Mouse (Mus musculus): ENCODE results near the gene Smpd3.

Gene Smpd3

DNA sequence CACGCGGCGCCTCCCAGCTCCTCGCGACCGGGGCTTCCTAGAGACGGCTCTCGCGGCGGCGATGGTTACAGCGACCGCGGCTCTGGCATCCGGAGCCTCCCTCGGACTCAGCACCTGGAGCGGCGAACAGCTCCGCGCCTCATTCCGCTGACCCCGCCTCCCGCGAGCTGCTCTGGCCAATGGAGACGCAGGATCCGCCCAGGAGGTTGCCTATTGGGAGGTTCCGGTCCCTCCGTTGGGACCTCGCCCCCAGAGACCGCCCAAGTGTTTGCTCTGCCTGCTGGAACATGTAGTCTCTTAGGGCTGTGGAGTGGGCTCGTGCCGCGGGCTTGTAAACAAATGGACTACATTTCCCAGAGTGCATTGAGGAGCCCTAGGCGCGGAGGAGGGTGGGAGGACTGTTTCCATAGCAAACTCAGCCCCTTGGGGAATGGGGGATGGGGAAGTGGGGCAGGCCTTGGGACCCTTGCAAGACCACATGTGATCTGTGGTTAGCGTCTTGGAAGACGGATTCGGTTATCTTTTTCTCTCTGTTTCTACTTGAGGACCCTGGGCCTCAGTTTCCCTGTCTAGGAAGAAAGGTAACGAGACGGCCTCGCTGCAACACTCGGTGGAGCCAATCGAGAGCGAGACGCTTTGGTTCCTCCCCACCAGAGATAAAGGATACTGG, at the start of gene Smpd3:
Gene Smpd3 (minus strand): TSS at position 137 of the 670 bp plus-strand sequence.
- peak; percentile 91 for DNase-seq (ENCODE audit: low read depth)

GRCm38 (mm10) chr8:106381026-106381425, 43.2 kb upstream of the Smpd3 start:
- DNase-seq (ENCODE audit: low read depth): no peak

- DNase-seq (ENCODE audit: low read depth): peak; percentile 5
These were observed 41.6 kb upstream of the Smpd3 start for GRCm38 (mm10) chr8:106379357-106379756.

GRCm38 (mm10) chr8:106378501-106379048, 40.8 kb upstream of the Smpd3 start:
- DNase-seq (ENCODE audit: low read depth): no peak

DNA sequence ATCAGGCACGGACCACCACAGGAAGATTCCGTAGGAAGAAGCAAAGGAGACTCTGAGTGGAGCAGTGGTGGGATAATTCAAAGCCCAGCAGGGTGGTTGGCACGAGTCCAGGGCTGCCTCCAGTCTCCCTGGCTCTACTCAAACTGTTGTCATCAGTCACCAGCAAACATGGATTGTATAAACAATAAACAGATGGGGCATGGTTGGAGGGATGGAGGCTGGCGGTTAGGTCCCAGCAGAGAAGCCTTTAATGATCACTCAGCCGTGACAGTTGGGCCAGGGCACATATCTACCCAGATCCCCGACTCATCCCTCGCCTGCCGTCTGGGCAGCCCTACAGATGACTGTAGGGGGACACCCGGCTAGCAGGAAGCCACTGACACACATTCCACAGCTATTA, 39.1 kb upstream of the Smpd3 start:
- no peak for DNase-seq (ENCODE audit: low read depth)

DNA sequence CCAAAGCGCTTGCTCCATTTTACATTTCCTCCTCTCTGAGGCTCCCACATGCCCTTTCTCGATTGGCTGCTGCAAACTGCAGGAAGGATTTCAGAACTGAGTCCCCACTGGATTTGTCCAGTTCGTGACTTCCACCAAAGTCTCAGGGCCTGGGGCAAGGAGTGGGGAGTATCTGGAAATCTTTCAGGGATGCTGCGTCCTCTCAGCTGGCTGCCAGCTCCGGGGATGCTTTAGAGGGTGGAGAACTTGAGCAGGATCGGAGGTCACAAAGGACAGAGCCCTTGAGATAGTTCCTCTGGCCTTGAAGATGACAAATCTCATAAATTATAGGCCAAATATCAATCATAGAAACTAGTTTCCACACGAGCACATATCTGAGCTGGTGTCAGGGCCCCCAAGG, 38.2 kb upstream of the Smpd3 start:
- DNase-seq (ENCODE audit: low read depth): no peak

- no peak for DNase-seq (ENCODE audit: low read depth)
These were observed 31.3 kb upstream of the Smpd3 start for GRCm38 (mm10) chr8:106369069-106369468.

GRCm38 (mm10) chr8:106368501-106368900, 30.7 kb upstream of the Smpd3 start:
- DNase-seq (ENCODE audit: low read depth): peak; percentile 3

GRCm38 (mm10) chr8:106364837-106365236, 27.0 kb upstream of the Smpd3 start:
- no peak for DNase-seq (ENCODE audit: low read depth)

DNA sequence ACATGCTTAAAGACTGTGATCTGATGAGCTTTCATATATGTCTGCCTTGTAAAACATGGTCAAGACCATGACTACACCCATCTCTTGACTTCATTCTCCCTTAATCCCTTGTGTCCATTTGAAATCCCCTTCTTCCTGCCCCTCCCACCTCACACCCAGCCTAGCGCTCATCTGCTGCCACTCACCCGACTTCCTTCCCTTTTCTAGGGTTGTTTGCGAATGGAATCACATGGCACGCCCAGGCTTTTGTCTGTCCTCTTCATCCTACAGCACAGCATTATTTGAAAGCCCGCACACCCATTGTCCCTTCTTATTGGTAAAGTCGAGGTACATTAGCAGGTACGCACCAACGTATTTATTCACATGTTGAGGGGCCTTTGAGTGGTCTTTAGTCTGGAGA, 26.5 kb upstream of the Smpd3 start:
- DNase-seq (ENCODE audit: low read depth): no peak

GRCm38 (mm10) chr8:106363321-106363720, 25.5 kb upstream of the Smpd3 start:
- no peak for DNase-seq (ENCODE audit: low read depth)

DNA sequence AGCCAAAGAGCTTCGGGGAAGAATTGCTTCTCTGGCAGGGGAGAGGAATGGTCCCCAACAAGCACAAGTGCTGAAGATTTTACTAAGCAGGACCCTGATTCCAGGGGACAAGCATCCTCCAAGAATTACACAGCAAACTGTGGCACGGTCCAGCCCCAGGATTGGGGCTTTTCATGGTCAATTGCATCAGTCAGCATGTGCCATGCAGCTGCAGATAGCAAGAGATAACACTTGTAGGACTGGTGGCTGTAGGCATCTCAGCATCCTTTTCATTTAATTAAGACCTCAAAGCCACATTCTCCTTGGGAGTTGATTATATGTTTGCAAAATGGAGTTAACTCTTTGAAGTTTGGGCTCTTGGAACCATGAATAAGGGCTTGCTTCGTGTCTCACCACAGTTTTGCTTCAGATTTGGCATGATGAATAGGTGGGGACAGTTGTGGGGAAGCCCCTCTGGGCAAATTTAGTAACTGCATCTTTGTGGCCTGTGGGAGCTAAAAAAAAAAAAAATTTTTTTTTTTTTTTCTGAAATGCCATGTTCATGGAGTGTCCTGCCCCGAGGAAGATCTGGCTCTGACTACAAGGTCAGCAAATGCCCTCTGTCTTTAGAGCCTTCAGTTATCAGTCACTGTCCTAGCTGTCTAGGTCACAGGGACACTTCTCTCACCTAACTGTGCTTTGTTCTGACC, 22.0 kb upstream of the Smpd3 start:
- DNase-seq (ENCODE audit: low read depth): no peak

DNA sequence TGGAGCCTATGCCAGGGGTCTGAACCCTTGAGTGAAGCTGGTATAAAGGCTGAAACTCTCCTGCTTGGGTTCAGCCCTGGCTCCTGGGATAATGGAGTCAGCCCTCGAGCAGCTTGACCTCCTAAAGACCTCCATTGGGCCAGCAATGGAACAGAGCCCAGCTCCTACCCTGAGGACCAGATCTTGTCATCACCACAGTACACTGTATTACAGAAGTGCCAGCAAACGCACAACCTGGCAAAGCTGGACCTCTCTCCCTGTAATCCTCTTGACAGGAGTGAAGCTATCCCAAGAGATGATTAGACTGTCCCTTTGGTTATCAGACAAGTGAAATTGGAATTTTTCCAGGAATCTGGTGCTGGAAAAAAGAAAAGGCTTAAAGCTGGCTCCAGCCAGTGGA, 13.3 kb upstream of the Smpd3 start:
- no peak for DNase-seq (ENCODE audit: low read depth)

- DNase-seq (ENCODE audit: low read depth): no peak
These were observed 11.6 kb upstream of the Smpd3 start for GRCm38 (mm10) chr8:106349398-106349797.

DNA sequence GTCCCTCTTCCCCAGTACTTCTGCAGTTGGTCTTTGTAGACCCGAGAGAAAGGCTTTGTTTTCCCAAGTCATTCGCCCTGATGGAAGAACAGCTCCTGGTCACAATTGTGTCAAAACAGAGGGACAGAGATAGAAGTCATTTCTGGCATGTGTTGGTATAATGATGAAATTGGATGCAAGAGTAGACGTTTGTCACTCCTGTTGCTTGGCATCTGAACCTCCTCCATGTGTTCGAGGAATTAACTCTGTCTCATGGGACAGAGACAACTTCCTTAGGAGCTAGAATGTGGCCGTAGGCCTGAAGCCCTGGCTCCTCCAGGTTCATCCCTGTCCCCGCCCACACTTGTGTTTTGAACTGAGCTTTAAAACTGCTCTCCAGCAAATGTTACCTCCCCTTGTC, 8.3 kb upstream of the Smpd3 start:
- DNase-seq (ENCODE audit: low read depth): no peak

GRCm38 (mm10) chr8:106343471-106343870, 5.7 kb upstream of the Smpd3 start:
- DNase-seq (ENCODE audit: low read depth): no peak

GRCm38 (mm10) chr8:106342828-106343227, 5.0 kb upstream of the Smpd3 start:
- no peak for DNase-seq (ENCODE audit: low read depth)

DNA sequence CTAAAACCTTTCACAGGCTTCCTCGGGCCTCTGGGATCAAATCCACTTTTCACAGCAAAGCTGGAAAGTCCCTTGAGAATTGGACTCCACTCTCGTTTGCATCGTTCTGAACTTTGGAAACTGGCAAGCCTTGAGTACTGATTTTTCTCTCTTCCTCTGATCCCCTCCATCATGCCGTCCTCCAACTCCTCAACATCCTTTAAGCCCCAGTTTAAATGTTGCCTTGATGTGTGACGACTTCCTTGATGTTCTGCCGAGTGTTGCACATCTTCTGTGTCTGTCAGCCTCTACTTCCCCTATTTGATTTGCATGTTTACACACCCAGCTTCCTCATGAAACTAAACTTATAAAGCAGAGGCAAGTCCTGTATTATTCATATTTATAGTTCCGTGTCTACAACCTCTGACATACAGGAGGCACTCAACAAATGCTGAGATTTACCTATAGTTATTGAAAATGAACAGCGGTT, 987 bp upstream of the Smpd3 start:
- DNase-seq (ENCODE audit: low read depth): peak; percentile 11

DNA sequence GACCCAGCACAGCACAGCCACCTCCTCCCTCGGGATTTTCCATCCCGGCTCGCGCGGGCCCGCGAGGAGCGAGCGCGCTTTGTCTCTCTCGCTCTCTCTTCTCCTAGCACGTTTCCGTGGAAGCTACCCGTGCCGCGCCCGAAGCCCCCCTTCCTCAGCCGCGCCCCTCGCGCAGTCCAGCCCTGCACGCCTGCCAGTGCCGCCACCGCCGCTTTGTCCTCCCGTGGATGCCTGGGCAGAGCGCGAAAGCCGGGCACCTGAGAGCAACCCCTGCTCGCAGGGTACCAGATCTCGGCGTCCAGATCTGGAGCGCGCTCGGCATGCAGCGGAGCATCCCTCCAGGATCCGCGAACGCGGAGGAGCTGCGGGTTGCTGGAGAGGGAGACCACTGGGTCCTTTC, 1.2 kb downstream of the Smpd3 start:
- no peak for DNase-seq (ENCODE audit: low read depth)

GRCm38 (mm10) chr8:106336031-106336430, 1.8 kb downstream of the Smpd3 start:
- DNase-seq (ENCODE audit: low read depth): no peak

GRCm38 (mm10) chr8:106335196-106335595, 2.6 kb downstream of the Smpd3 start:
- DNase-seq (ENCODE audit: low read depth): no peak

- DNase-seq (ENCODE audit: low read depth): no peak
These were observed 4.4 kb downstream of the Smpd3 start for GRCm38 (mm10) chr8:106333346-106333745.

DNA sequence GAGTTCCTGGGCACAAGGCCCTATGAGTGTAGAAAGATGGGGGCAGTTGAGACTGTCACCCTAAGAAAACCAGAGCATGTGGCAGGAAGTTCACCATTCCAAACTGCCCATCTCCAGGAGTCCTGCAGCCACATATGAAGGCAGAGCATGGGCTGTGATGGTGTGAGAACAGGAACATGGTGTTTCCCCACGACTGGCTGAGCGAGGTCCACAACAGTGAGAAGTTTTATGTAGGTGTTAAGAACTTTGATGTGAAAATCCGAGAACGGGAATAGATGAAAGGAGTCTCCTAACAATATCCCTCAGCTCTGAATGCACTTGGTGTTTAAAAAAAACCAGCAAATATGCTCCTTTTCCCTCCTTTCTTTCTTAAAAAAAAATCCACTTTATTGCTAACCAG, 5.3 kb downstream of the Smpd3 start:
- DNase-seq (ENCODE audit: low read depth): no peak

Measured in naive thymus-derived CD4-positive, alpha-beta T cell, adult 2 months (primary cell).